Mouse (Mus musculus) spleen, postnatal 36 days (tissue): ENCODE measurements around the gene Eif4e1b.

ENCODE experiments used
- DNase-seq, 2 experiments: peaks; one replicate each; pipeline ENCODE4 v3.0.0; 2022; ENCODE audit warnings: low spot score in 2 of 2, mixed read lengths in 1 of 2

Gene Eif4e1b

GRCm38 (mm10) chr13:54783698-54784097 lies at the start of gene Eif4e1b:
Eif4e1b (plus strand) TSS chr13:54783998.
- DNase-seq: no peak

- no peak for DNase-seq
These were observed 46.9 kb upstream of the Eif4e1b start for GRCm38 (mm10) chr13:54736931-54737330.

- DNase-seq: no peak
These were observed 46.1 kb upstream of the Eif4e1b start for GRCm38 (mm10) chr13:54737488-54738212.

- DNase-seq: no peak
These were observed 45.6 kb upstream of the Eif4e1b start for GRCm38 (mm10) chr13:54738213-54738601.

- no peak for DNase-seq
These were observed 37.7 kb upstream of the Eif4e1b start for GRCm38 (mm10) chr13:54746110-54746509.

- no peak for DNase-seq
These were observed 36.9 kb upstream of the Eif4e1b start for GRCm38 (mm10) chr13:54746896-54747295.

- DNase-seq: no peak
These were observed 35.6 kb upstream of the Eif4e1b start for GRCm38 (mm10) chr13:54748190-54748589.

GRCm38 (mm10) chr13:54748721-54749060 lies 35.1 kb upstream of the Eif4e1b start:
- DNase-seq: no peak

GRCm38 (mm10) chr13:54749061-54749863 lies 34.5 kb upstream of the Eif4e1b start:
- no peak for DNase-seq

- no peak for DNase-seq
These were observed 33.9 kb upstream of the Eif4e1b start, which contains the start of gene Gprin1 for GRCm38 (mm10) chr13:54749864-54750411. Gprin1 (minus strand) TSS chr13:54749874.

- no peak for DNase-seq
These were observed 33.1 kb upstream of the Eif4e1b start for GRCm38 (mm10) chr13:54750699-54751098.

GRCm38 (mm10) chr13:54752656-54753055 lies 31.1 kb upstream of the Eif4e1b start:
- DNase-seq: no peak

GRCm38 (mm10) chr13:54753733-54754132 lies 30.1 kb upstream of the Eif4e1b start:
- DNase-seq: no peak

- DNase-seq: no peak
These were observed 29.4 kb upstream of the Eif4e1b start for GRCm38 (mm10) chr13:54754169-54755080.

GRCm38 (mm10) chr13:54755201-54755830 lies 28.5 kb upstream of the Eif4e1b start:
- DNase-seq: no peak

GRCm38 (mm10) chr13:54756156-54756712 lies 27.6 kb upstream of the Eif4e1b start:
- DNase-seq: no peak

- DNase-seq: no peak
These were observed 26.5 kb upstream of the Eif4e1b start for GRCm38 (mm10) chr13:54757093-54757830.

- DNase-seq: peak; percentile 19 to 22
These were observed 25.6 kb upstream of the Eif4e1b start for GRCm38 (mm10) chr13:54758045-54758755.

- DNase-seq: no peak
These were observed 24.9 kb upstream of the Eif4e1b start for GRCm38 (mm10) chr13:54758756-54759470.
